Mouse (Mus musculus): Measurements from ENCODE around the gene Wnk4.

DNA sequence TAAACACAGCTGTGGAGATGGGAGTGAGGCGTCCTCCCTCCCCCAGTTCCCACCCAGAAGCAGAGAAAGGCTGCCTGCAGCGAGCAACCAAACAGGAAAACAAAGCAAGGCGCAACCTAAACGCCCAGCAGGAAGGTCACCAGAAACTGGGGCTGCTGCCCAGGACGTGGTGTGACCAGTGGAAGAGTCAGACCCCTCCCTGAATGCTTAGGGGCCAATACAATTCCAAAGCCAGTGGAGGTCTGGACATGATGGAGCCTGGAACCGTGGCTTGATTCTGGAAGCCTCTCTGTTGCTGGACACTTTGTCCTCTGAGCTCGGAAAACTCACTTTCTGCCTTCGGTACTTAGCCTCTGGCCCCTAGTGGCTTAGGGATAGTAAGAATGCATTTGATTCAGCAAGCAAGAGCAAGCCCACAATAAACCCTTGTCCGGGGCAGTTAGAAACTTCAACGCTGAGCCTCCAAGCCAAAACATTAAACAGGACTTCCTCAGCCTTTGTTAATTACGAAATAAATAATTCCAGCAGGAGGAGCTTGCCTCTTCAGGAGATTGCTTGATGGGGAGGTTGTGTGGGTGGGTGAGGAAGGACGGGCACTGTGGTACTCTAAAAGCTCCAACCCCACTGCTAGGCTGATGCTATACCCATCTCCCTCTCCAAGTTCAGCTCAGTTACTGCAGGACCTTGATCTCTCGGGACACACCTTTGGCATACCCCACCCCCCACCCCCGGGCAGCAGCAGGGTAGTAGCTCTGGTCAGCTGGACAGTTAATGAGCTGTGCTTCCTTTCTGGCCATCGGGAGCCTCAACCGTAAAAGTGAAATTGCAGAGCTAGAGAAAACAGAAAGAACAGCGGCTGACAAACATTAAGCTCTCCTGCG lies 29.1 kb upstream of the Wnk4 start:
- TF ChIP-seq CTCF (IDR thresholded peaks at IDR 0.05; ENCODE audit: low read depth) (no peak), EP300 (IDR thresholded peaks at IDR 0.05; ENCODE audit: low read depth) (no peak)

All from liver, postnatal 0 days (tissue).